ENCODE assay signal across 8 mouse cellular contexts in genomic region chr17:24632167-24632812, GRCm38 (mm10). TPM values are rescaled to one million over a fixed set of nuclear protein-coding genes. Genes with fewer than 3 reads are reported as not detected.
A peak's percentile ranks its signal among the peaks of the same experiment; 100 is the strongest.
DNase-seq lines count a peak whose midpoint lies in the region; ATAC-seq and TF ChIP-seq lines count a peak whose summit lies in the region.

Gene Tsc2, minus strand, starts transcription at chr17:24632630.
Gene Nthl1, plus strand, starts transcription at chr17:24632680.

- TF ChIP-seq CTCF in Patski (IDR thresholded peaks at IDR 0.05): no peak
- no peak for TF ChIP-seq CTCF in lung, postnatal 0 days (IDR thresholded peaks at IDR 0.05)

- no peaks in the 10 kb centered on the region for H3K9me3 ChIP-seq in hindbrain, embryonic 11.5 days (ENCODE audit: control insufficient read depth, low read length)
- no peaks in the 10 kb centered on the region for H3K9me3 ChIP-seq in lung, postnatal 0 days (ENCODE audit: low read length)

- no peak within 1 kb of the TSS for H3K27ac ChIP-seq in hindbrain, embryonic 11.5 days (ENCODE audit: low read depth, low read length)
- peak within 1 kb of the TSS; percentile 97 for H3K27ac ChIP-seq in lung, postnatal 0 days (ENCODE audit: low read length)

- peak within 1 kb of the TSS; percentile 62 for H3K4me3 ChIP-seq in hindbrain, embryonic 11.5 days (ENCODE audit: low read depth, low read length)
- peak within 1 kb of the TSS; percentile 66 for H3K4me3 ChIP-seq in lung, postnatal 0 days (ENCODE audit: low read depth, low read length)

- DNase-seq in Patski (ENCODE audit: low read depth, low spot score): peak; percentile 31
- peak; percentile 86 to 90 for DNase-seq in cerebellum, postnatal 10 days
- DNase-seq in frontal cortex, postnatal 10 days (ENCODE audit: low spot score in 2 of 2): peak; percentile 61 to 80
- peak; percentile 92 for DNase-seq in hindbrain, embryonic 11.5 days (ENCODE audit: low spot score)
- DNase-seq in layer of hippocampus, adult 9-11 months: peak; percentile 84
- DNase-seq in lung, postnatal 0 days (ENCODE audit: low spot score): peak; percentile 92
- peak; percentile 71 for DNase-seq in ovary, postnatal 14 days (ENCODE audit: low spot score)
- peak; percentile 86 to 91 for DNase-seq in thymus, postnatal 10 days (ENCODE audit: low spot score in 2 of 2)

- H3K36me3 ChIP-seq in hindbrain, embryonic 11.5 days (ENCODE audit: control insufficient read depth, insufficient read depth, low read length): no peaks in the 10 kb centered on the region
- peaks cover 15% of the 10 kb centered on the region for H3K36me3 ChIP-seq in lung, postnatal 0 days (ENCODE audit: insufficient read depth, low read length)

- no peak for TF ChIP-seq EP300 in lung, postnatal 0 days (IDR thresholded peaks at IDR 0.05)

- no peaks in the 10 kb centered on the region for H3K27me3 ChIP-seq in Patski
- no peaks in the 10 kb centered on the region for H3K27me3 ChIP-seq in hindbrain, embryonic 11.5 days (ENCODE audit: control insufficient read depth, insufficient read depth, low read length)
- H3K27me3 ChIP-seq in lung, postnatal 0 days (replicated peaks; ENCODE audit: insufficient read depth, low read length): no peaks in the 10 kb centered on the region

- H3K4me1 ChIP-seq in hindbrain, embryonic 11.5 days (replicated peaks; ENCODE audit: control insufficient read depth, insufficient read depth, low read length): peaks cover 6% of the 10 kb centered on the region
- peaks cover 37% of the 10 kb centered on the region for H3K4me1 ChIP-seq in lung, postnatal 0 days (ENCODE audit: insufficient read depth, low read depth, low read length)

- in situ Hi-C loops in Patski (cut with MboI; ENCODE audit: low pct_unique_long_range_greater_than_20kb): no loop called here

- POLR2A ChIA-PET in Patski (lab: Charles Lee): interaction anchor here (0.6 to 1.5 kb wide), 5 partner anchors 11 to 572 kb away, joined by 3 to 5 read pairs (median 4); no protein-coding TSS in a partner anchor

- peak; percentile 86 for ATAC-seq in Patski
- ATAC-seq in hindbrain, embryonic 11.5 days (ENCODE audit: low FRiP score): peak; percentile 88
- peak; percentile 70 for ATAC-seq in lung, postnatal 0 days

- CTCF ChIA-PET in Patski (lab: Charles Lee): interaction anchor here (0.9 to 1.6 kb wide), 6 partner anchors 15 to 138 kb away, joined by 3 to 5 read pairs (median 3); partner anchors contain the start of gene Zfp598

- peak within 1 kb of the TSS; percentile 70 for H3K9ac ChIP-seq in hindbrain, embryonic 11.5 days (ENCODE audit: low read depth, low read length)
- peak within 1 kb of the TSS; percentile 72 for H3K9ac ChIP-seq in lung, postnatal 0 days (replicated peaks; ENCODE audit: low read depth)

- peak within 1 kb of the TSS; percentile 72 for H3K4me2 ChIP-seq in hindbrain, embryonic 11.5 days (replicated peaks; ENCODE audit: low read depth, low read length)
- H3K4me2 ChIP-seq in lung, postnatal 0 days (replicated peaks; ENCODE audit: low read depth, low read length): peak within 1 kb of the TSS; percentile 95

- 2% methylated on average over 51 of the region's 51 CpGs for WGBS in hindbrain, embryonic 11.5 days
- 1% methylated on average over 50 of the region's 51 CpGs for WGBS in lung, postnatal 0 days

RNA-seq across cellular contexts. Expression of gene Tsc2, which starts in this region (rescaled TPM):
- polyA plus RNA-seq in Patski (2021): 93.5 TPM
- 46.5 and 53.6 TPM in 2 replicates for polyA plus RNA-seq in hindbrain, embryonic 11.5 days (2014; fragmentation: Nextera tagmentation; extraction: Ambion mirVana)
- polyA plus RNA-seq in lung, postnatal 0 days (2015; fragmentation: Nextera tagmentation; extraction: Ambion mirVana): 31.7 and 32.8 TPM in 2 replicates

RNA-seq across cellular contexts. Expression of gene Nthl1, which starts in this region (rescaled TPM):
- 33.4 TPM for polyA plus RNA-seq in Patski (2021)
- 12.0 and 16.2 TPM in 2 replicates for polyA plus RNA-seq in hindbrain, embryonic 11.5 days (2014; fragmentation: Nextera tagmentation; extraction: Ambion mirVana)
- 13.6 and 13.8 TPM in 2 replicates for polyA plus RNA-seq in lung, postnatal 0 days (2015; fragmentation: Nextera tagmentation; extraction: Ambion mirVana)

Comparison
In these comparisons a context has a peak if more than half of its experiments do, and no peak if none do; other contexts are left out.
1. DNase-seq: peak in every context shown above with its lines; median percentile 92 in hindbrain, embryonic 11.5 days; 92 in lung, postnatal 0 days; 88 in thymus, postnatal 10 days; 88 in cerebellum, postnatal 10 days; 84 in layer of hippocampus, adult 9-11 months; 71 in ovary, postnatal 14 days; 70 in frontal cortex, postnatal 10 days; 31 in Patski.